Mouse (Mus musculus) heart, adult 2 months (tissue): ENCODE results near the gene Gm6370. TPM values are rescaled to one million over a fixed set of nuclear protein-coding genes. Genes with fewer than 3 reads are reported as not detected.
"Not testable (repeated sequence)": the region's sequence is repeated elsewhere in the genome, so short reads cannot be mapped to it uniquely, and the experiment has no call there.

Source experiments
- DNase-seq, 2 experiments: peaks; one replicate each; pipeline ENCODE4 v3.0.0; 2021
- H3K27ac ChIP-seq: fragments of 200-600 bp; 2 replicates; pipeline ENCODE4 v1.8.1; 2022
- H3K27me3 ChIP-seq: fragments of 200-500 bp; 2 replicates; pipeline ENCODE4 v1.6.1; 2012; ENCODE audit warnings: mild to moderate bottlenecking, low read length, inconsistent platforms, mixed read lengths; ENCODE audit not compliant: control insufficient read depth, insufficient read depth
- H3K36me3 ChIP-seq: fragments of 200-500 bp; 2 replicates; pipeline ENCODE4 v1.6.1; 2012; ENCODE audit warnings: low read length, inconsistent platforms; ENCODE audit not compliant: control insufficient read depth, insufficient read depth
- H3K4me1 ChIP-seq: fragments of 200-500 bp; 2 replicates; pipeline ENCODE4 v1.6.1; 2011; ENCODE audit warnings: low read length; ENCODE audit not compliant: control insufficient read depth, insufficient read depth
- H3K4me3 ChIP-seq: fragments of 200-600 bp; 2 replicates; pipeline ENCODE4 v1.8.1; 2022
- H3K79me2 ChIP-seq: fragments of 200-500 bp; replicated peaks from 2 replicates; pipeline ENCODE4 v1.6.1; 2012; ENCODE audit warnings: mild to moderate bottlenecking, inconsistent platforms, low read length, moderate library complexity, mixed read lengths; ENCODE audit not compliant: control insufficient read depth, insufficient read depth
- H3K9ac ChIP-seq: fragments of 200-500 bp; 2 replicates; pipeline ENCODE4 v1.6.1; 2012; ENCODE audit warnings: low read depth, mild to moderate bottlenecking, control low read depth, inconsistent platforms, low read length, mixed read lengths
- CTCF ChIP-seq: fragments of 200-600 bp; IDR thresholded peaks from 2 replicates; pipeline ENCODE4 v1.8.1; 2022; ENCODE audit warnings: antibody characterized with exemption, mild to moderate bottlenecking, moderate library complexity
- EP300 ChIP-seq: fragments of 200-500 bp; IDR thresholded peaks from 2 replicates; pipeline ENCODE4 v1.6.1; 2011; ENCODE audit warnings: low read depth, low read length, control low read depth; ENCODE audit not compliant: insufficient read depth
- POLR2A ChIP-seq: fragments of 200-500 bp; IDR thresholded peaks from 2 replicates; pipeline ENCODE4 v1.6.1; 2011; ENCODE audit warnings: mild to moderate bottlenecking, low read depth, low read length, control low read depth; ENCODE audit not compliant: insufficient read depth
- WGBS: fragments of 180-500 bp; shearing (Covaris S2); methylation state at CpG from one replicate; pipeline ENCODE4 v1.1.7; 2018; 5-methylcytosine and 5-hydroxymethylcytosine counted together
- intact Hi-C: fragments of 180-260 bp; cut with DNase I; formaldehyde crosslinking; loops from one replicate; pipeline ENCODE4 v1.15.1; 2025
- long read RNA-seq: library from polyadenylated mRNA; stranded (forward); transcript quantifications from one replicate; pipeline ENCODE4 v2.0.0, GENCODE M21; 2021
- polyA plus RNA-seq: library from polyadenylated mRNA; depleted of rRNA; stranded (reverse); fragments of >200 nt; gene quantifications from 2 replicates; pipeline ENCODE4 v1.2.3, GENCODE M21; 2012; rRNA removed
- total RNA-seq, 2 experiments: library from RNA; stranded (reverse); gene quantifications; 2 replicates each; pipeline ENCODE4 v1.2.3; 2021

The Gm6370 gene
- not detected for total RNA-seq
- polyA plus RNA-seq, result not detected in 2 replicates
- long read RNA-seq, result 0 reads

DNA sequence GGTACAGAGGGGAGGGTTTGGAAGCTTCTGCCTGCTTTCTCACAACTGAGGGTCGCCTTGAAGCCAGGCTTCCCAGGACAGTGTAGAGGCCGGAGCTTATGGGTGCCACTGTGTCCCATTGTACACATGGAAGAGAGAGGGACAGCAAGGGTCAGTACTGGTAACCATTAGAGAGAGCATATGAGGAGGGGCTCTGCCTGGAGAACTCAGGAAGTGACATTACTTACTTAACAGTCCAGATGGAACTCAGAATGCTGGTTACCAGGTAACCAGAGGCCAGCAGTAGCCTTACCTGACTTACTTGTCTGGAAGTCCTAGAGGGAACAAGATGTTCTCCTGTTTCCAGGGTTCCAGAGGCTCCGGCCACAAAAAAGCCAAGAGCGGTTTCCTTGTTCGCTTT is at the start of gene Gm6370:
Gene Gm6370, plus strand, starts transcription at position 301 of the 400 bp plus-strand sequence.
- DNase-seq, H3K79me2 ChIP-seq, H3K9ac ChIP-seq, H3K36me3 ChIP-seq, H3K4me3 ChIP-seq, H3K4me1 ChIP-seq, intact Hi-C loops, H3K27me3 ChIP-seq, H3K27ac ChIP-seq: not testable (repeated sequence)
- no CpG with 5 or more reads among the region's 5 CpGs for WGBS

- no peak overlapping the region for H3K27ac ChIP-seq
- WGBS, result 52% methylated on average over 2 of the region's 2 CpGs
- no peak for DNase-seq
These were observed 48.4 kb upstream of the Gm6370 start for GRCm38 (mm10) chr5:146442767-146443166.

DNA sequence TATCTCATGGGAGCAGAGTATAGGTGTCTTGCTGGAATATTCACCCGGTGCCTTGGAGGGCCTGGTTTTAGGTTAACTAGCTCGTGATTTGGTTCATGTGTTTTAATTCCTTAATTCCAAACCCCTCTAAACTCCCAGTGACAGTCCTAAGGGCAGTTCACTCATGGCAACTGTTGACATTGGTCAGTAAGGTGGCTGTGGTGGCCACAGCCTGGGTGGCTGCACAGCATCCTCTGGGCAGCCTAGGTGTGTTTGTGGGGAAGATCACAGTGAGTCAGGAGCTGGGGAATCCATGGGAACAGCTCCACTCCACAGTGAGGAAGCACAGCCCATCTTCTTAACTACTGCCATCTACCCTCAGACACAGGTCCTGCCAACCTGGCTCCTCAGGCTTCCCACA is 44.5 kb upstream of the Gm6370 start:
- WGBS, result 63% methylated on average over 2 of the region's 2 CpGs
- no peaks in the 10 kb centered on the region for H3K4me1 ChIP-seq
- H3K36me3 ChIP-seq, result no peaks in the 10 kb centered on the region

More at GRCm38 (mm10) chr5:146442767-146443166, 48.4 kb upstream of the Gm6370 start:
- H3K4me1 ChIP-seq, result no peaks in the 10 kb centered on the region
- intact Hi-C loops, result no loop called here
- H3K27me3 ChIP-seq, result peaks cover 1% of the 10 kb centered on the region; the same call in 1 of the 2 replicates
- no peak for TF ChIP-seq EP300
- no peak for TF ChIP-seq CTCF
- no peak for TF ChIP-seq POLR2A
- no peak overlapping the region for H3K4me3 ChIP-seq
- H3K9ac ChIP-seq, result no peak overlapping the region
- H3K79me2 ChIP-seq, result no peaks in the 10 kb centered on the region
- H3K36me3 ChIP-seq, result no peaks in the 10 kb centered on the region

GRCm38 (mm10) chr5:146451592-146452254 is 39.4 kb upstream of the Gm6370 start:
- Histone ChIP-seq H3K27ac (no peak overlapping the region), H3K27me3 (no peaks in the 10 kb centered on the region), H3K4me3 (no peak overlapping the region), H3K9ac (no peak overlapping the region), H3K4me1 (no peaks in the 10 kb centered on the region), H3K36me3 (no peaks in the 10 kb centered on the region), H3K79me2 (no peaks in the 10 kb centered on the region)
- intact Hi-C loops, result no loop called here
- WGBS, result 69% methylated on average over 11 of the region's 11 CpGs
- TF ChIP-seq CTCF, result no peak
- TF ChIP-seq EP300, result no peak
- no peak for TF ChIP-seq POLR2A
- DNase-seq, result no peak

More for the DNA sequence above, 44.5 kb upstream of the Gm6370 start:
- no peak for DNase-seq
- Histone ChIP-seq H3K27me3 (peaks cover 1% of the 10 kb centered on the region; the same call in 1 of the 2 replicates), H3K4me3 (no peak overlapping the region), H3K27ac (no peak overlapping the region), H3K79me2 (no peaks in the 10 kb centered on the region), H3K9ac (no peak overlapping the region)
- no peak for TF ChIP-seq POLR2A
- no peak for TF ChIP-seq CTCF
- TF ChIP-seq EP300, result no peak
- intact Hi-C loops, result no loop called here

- H3K4me3 ChIP-seq, result no peak overlapping the region
- intact Hi-C loops, result no loop called here
- no peak overlapping the region for H3K9ac ChIP-seq
- H3K27ac ChIP-seq, result no peak overlapping the region
- H3K4me1 ChIP-seq, result no peaks in the 10 kb centered on the region
- H3K79me2 ChIP-seq, result no peaks in the 10 kb centered on the region
- H3K36me3 ChIP-seq, result no peaks in the 10 kb centered on the region
- no peak for DNase-seq
- WGBS, result 87% methylated on average over 6 of the region's 6 CpGs
- no peak for TF ChIP-seq CTCF
- no peaks in the 10 kb centered on the region for H3K27me3 ChIP-seq
These were observed 37.6 kb upstream of the Gm6370 start for GRCm38 (mm10) chr5:146453556-146453955.

DNA sequence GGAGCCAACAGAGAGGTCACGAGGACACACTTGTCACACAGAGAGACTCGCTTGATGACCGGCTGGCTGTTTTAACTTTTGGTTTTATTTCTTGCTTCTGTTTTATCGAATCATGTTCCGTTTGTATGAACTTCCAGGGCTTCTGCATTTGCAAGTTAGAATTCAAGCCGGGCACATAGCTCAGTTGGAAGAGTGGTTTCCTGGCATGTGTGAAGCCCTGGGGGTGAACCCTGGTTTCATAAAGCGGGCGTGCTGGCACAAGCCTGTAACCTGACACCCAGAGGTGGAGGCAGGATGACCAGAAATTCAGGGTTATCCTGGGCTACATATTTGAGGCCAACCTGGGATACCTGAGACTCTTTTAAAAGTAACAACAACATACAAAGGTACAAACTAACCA is 29.6 kb upstream of the Gm6370 start:
- Histone ChIP-seq H3K4me3 (no peak overlapping the region), H3K4me1 (no peaks in the 10 kb centered on the region), H3K27ac (no peak overlapping the region), H3K27me3 (no peaks in the 10 kb centered on the region), H3K9ac (no peak overlapping the region), H3K36me3 (no peaks in the 10 kb centered on the region), H3K79me2 (no peaks in the 10 kb centered on the region)
- 59% methylated on average over 8 of the region's 8 CpGs for WGBS
- intact Hi-C loops, result no loop called here
- no peak for TF ChIP-seq CTCF
- DNase-seq, result no peak
